In genomic region chr8:86495056-86495455, GRCm38 (mm10) we compare ENCODE assay signal across 17 mouse cellular contexts.
"Had no signal": no experiment of that assay in that cellular context is flagged by ENCODE, and none has a peak within 500 bp of the region (broad histone marks: within the 10 kb centered on the region; RNA-seq: fewer than 3 reads in every experiment).

No protein-coding gene starts in this region.

- DNase-seq: retina, postnatal 1 day; right cerebral cortex, adult 18-20 months; right cerebral cortex, postnatal 14 days; right cerebral cortex, postnatal 25 days; right cerebral cortex, postnatal 4 days; spleen, adult 18-20 months; thymus, adult 18-20 months; thymus, adult 2 months; thymus, postnatal 14 days; thymus, postnatal 25 days; thymus, postnatal 36 days; thymus, postnatal 4 days had no signal

- H3K36me3 ChIP-seq: neural tube, embryonic 12.5 days; neural tube, embryonic 13.5 days; neural tube, embryonic 15.5 days; stomach, embryonic 15.5 days had no signal

- H3K9ac ChIP-seq: neural tube, embryonic 12.5 days; neural tube, embryonic 13.5 days; neural tube, embryonic 15.5 days; stomach, embryonic 15.5 days had no signal

- H3K27ac ChIP-seq: neural tube, embryonic 12.5 days; neural tube, embryonic 13.5 days; neural tube, embryonic 15.5 days; stomach, embryonic 15.5 days; stomach, postnatal 0 days had no signal

- H3K4me3 ChIP-seq: neural tube, embryonic 12.5 days; neural tube, embryonic 13.5 days; neural tube, embryonic 15.5 days; stomach, embryonic 15.5 days had no signal

- H3K27me3 ChIP-seq: neural tube, embryonic 12.5 days; neural tube, embryonic 13.5 days; neural tube, embryonic 15.5 days; stomach, embryonic 15.5 days had no signal

- H3K4me1 ChIP-seq: neural tube, embryonic 12.5 days; neural tube, embryonic 13.5 days; neural tube, embryonic 15.5 days; stomach, embryonic 15.5 days had no signal

- H3K9me3 ChIP-seq: neural tube, embryonic 12.5 days; neural tube, embryonic 13.5 days; neural tube, embryonic 15.5 days; stomach, embryonic 15.5 days had no signal

- H3K4me2 ChIP-seq: neural tube, embryonic 12.5 days; neural tube, embryonic 13.5 days; neural tube, embryonic 15.5 days; stomach, embryonic 15.5 days had no signal
